Mouse (Mus musculus) kidney, postnatal 25 days (tissue): ENCODE results near the gene Tuba1a.
A peak's percentile ranks its signal among the peaks of the same experiment; 100 is the strongest.
"Not testable (repeated sequence)": the region's sequence is repeated elsewhere in the genome, so short reads cannot be mapped to it uniquely, and the experiment has no call there.

ENCODE experiments used
- DNase-seq, 2 experiments: peaks; one replicate each; pipeline ENCODE4 v3.0.0; 2021; ENCODE audit warnings: mixed read lengths in 2 of 2

Tuba1a gene

GRCm38 (mm10) chr15:98985240-98985981 lies 31.9 kb upstream of the Tuba1a start:
- peak; percentile 87 to 91 for DNase-seq

- peak in 1 of 2 experiments; percentile 25 for DNase-seq
Measured at GRCm38 (mm10) chr15:98984681-98985080, 31.2 kb upstream of the Tuba1a start.

- no peak for DNase-seq
Measured at GRCm38 (mm10) chr15:98983431-98984081, 30.1 kb upstream of the Tuba1a start.

- DNase-seq = no peak
Measured at GRCm38 (mm10) chr15:98982100-98982499, 28.6 kb upstream of the Tuba1a start.

- no peak for DNase-seq
Measured at GRCm38 (mm10) chr15:98980012-98980614, 26.6 kb upstream of the Tuba1a start.

DNA sequence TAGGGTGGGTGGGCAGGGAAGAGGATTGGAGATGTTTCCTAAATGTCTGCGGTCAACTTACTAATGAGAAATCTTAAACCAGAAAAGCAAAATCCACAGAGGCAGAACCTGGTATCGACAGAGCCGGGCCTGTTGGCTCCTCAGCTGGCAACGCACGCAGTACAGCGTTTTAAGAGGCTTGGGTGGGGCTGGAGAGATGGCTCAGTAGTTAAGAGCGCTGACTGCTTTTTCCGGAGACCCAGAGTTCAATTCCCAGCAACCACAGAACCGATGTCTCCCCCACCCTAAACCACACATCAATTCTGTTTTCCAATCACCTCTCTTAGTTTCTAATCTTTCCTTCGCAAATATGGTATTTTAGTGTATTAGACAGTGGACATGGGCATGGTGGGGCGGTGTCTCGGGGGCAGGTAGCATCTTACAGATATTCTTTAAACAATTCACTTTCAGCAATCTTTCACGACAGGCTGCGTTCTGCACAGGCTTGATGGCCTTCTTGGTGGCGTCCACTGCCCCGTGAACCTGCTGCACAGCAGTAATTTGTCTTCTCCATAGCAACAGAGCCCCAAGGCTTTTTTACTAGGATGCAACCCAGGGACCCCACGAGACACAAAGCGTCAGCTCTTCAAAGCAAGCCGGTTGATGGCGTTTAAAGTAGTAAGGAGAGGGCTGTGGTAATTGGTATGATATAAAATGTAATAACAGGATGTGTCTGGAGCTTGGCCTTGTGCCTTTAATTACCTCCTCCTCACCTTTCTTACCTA lies 25.1 kb upstream of the Tuba1a start:
- DNase-seq = no peak

DNA sequence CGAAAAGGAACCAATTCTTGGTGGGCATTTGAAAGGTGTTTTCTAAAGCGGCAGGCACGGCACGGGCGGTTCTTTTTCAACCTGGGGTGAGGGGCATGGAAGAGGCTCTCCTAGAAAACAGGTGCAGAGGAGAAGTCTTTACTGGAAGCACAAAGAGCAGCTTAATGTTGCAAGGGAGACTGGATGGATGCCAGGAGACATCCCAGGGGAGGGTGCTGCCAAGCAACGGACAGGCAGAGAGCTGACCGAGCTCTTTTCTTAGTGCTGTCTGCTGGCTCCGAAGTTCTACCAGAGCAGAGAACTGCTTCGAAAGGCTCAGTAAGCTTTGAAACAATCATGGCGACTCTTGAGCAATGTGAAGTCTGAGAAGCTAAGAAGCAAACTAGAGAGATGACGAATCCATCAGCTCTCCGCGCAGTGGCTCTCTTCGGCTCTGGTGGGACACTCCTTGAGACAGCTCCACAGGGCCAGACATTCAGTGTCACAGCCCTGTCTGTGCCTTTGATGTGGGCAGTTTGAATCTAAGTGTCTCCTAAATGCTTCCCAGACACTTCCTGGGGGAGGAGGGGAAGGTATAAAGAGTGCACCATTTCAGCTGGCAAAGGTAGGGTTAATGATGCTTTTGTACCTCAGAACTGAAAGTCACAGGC lies 24.4 kb upstream of the Tuba1a start:
- peak; percentile 92 to 94 for DNase-seq

- peak; percentile 66 to 68 for DNase-seq
Measured at GRCm38 (mm10) chr15:98976763-98977758, 23.6 kb upstream of the Tuba1a start.

DNA sequence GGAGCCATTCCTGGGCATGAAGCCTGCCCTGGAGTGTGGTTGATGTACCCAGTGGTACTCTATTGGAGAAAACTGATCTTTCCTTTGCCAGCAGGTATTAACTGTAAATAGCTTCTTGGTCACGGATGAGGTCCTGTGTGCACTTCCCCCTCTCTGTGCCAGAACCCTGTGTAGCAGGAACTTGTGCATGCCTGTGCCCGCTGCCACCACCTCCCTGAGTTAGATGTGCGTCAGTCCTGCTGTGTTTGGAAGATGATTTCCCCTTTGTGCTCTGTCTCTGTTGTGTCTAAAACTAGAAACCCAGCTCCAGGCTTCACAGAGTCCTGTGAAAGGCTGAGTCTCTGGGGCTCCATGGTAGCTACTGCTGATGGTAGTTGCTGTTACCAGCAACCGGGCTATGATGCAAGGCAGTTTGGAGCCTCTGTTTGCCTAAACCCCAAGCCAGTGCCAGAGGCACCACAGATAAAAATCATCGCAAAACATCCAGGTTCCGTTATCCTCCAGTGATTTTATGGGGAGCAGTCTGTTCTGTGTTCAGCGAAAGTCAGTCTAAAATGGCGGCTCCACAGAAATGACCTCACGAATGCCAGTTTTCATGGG lies 19.6 kb upstream of the Tuba1a start:
- peak; percentile 35 to 79 for DNase-seq

- not testable (repeated sequence) for DNase-seq
Measured at GRCm38 (mm10) chr15:98971576-98972320, 18.2 kb upstream of the Tuba1a start.

DNA sequence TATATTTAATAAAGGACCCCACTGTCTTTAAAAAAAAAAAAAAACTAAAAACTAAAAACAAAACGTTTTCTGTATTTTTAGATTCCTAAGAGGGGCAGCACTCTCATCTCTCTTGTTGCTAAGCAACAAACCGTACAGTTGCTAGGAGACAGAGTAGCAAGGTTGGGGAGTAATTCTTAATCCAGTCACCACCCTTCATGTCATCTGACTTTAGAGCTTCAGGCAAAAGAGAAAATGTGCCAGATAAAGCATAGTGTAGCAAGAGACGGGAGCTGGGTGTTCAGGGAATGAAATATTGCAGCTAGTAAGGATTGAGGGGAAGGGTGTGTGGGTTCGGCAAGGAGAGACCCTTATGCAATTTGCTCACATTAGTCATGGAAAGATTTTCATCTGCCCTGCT lies 17.6 kb upstream of the Tuba1a start:
- DNase-seq = no peak

DNA sequence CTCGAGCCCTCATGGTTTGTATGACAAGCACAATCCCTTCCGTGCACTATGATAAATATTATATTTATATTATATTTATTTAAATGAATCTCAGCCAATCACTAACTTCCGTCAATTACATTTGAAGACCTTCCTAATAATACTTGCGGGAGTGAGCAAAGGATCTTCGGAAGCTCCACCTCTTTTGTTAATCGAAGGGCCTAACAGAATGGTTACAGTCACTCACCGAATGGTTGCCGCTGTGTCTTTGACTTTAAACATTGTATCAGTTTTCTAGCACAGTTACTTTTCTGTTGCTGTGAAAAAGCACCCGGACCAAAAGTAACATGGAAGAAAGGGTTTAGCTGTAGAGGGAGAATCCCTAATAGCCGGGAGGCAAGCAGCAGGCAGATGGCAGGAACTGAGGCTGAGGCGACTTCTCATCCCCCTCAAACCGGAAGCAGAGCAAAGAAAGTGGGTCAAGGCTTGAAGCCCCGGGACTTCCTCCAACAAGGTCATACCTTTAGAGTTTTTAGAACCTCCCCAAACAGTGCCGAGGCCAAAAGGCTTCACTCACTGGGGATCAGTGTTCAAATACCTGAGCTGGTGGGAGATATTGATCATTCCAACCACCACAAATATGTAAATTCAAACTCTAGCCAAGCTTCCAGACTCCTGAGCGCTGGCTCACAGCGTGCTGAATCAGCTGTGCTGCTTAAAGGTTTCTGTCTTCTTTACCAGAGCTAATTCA lies 16.0 kb upstream of the Tuba1a start:
- no peak for DNase-seq

- peak; percentile 43 to 49 for DNase-seq
Measured at GRCm38 (mm10) chr15:98968701-98969371, 15.3 kb upstream of the Tuba1a start.

DNA sequence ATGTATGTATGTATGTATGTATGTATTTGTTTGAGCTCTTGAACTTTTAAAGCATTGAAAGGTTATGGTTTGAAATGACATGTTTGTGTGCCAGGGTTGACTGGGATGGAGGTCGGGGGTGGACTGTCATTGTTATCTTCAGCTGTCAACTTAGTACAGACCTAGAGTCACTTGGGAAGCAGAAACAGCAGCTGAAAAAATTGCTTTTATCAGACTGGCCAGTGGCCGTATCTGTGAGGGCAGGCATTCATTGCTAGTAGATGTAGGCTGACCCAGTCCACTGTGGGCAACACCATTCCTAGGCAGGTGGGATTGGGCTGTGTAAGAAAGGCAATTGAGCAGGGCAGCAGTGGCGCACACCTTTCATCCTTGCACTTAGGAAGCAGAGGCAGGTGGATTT lies 6.0 kb upstream of the Tuba1a start:
- DNase-seq = no peak

DNA sequence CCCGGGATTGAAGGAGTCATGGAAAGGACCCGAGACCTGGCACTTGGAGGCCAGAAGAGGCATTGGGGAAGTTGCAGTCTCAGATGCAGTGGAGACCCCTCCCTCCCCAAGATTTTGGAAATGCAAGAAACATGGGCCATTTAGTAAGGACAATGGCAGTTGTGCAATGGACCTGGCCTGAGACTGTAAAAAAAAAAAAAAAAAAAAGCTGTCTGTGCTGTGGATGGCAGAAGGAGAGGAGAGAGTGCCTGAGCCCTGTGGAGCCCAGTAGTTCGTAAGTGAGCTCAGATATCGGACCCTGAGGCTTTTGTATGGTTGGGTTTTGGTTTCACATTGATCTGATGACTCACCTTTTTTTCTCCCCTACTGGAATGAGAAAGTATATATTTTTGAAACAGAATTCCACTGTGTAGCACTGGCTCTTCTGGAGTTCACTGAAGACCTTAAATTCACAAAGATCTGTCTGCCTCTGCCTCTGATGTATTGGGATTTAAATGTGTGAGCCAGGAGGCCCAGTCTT lies 5.5 kb upstream of the Tuba1a start:
- DNase-seq = no peak

DNA sequence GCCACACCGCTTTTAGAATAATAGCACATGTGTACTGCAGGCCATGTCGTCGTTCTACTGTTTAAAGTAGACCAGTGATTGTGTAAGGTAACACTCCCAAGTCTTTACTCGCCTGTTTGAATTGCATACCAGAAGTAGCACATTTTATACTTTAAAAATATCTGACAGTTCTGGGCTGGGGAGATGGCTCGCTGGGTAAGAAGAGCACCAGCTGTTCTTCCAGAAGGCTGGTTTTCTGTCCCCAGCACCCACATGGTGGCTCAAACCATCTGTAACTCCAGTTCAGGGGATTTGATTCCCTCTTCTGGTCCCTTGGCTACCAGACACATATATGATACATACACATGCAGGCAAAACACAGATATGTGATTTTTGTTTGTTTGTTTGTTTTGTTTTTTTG lies 4.0 kb upstream of the Tuba1a start:
- DNase-seq = no peak

DNA sequence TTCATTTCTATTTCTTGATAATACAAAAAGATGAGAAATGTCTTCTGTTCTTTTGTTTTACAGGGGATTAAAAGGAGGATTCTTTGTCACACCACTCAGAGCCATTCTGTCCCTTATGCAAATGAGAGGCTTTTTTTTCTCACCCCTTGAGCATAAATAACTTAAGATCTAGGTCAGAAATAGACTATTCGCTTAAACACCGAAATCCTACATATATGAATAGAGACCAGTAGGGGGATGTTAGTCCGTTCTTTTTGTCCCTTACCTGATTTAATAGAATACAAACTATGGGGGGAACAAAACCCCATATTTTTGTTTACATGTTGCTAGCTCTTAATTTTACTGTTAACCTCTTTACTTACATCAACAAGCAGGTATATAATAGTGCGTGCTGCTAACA lies 2.5 kb upstream of the Tuba1a start:
- no peak for DNase-seq

- DNase-seq = no peak
Measured at GRCm38 (mm10) chr15:98955324-98955723, 1.8 kb upstream of the Tuba1a start.
